Mouse (Mus musculus) kidney, postnatal 0 days (tissue): ENCODE measurements around the gene Fat3. TPM values are rescaled to one million over a fixed set of nuclear protein-coding genes. Genes with fewer than 3 reads are reported as not detected.

Source experiments
- ATAC-seq: fragments of 200-750 bp; cut with Nextera tagmentation; replicated peaks from 2 replicates; pipeline ENCODE4 v1.8.0; 2017; ENCODE audit warnings: low read depth, moderate number of reproducible peaks, moderate TSS enrichment, moderate library complexity; ENCODE audit not compliant: low FRiP score
- DNase-seq: peaks from one replicate; pipeline ENCODE4 v3.0.0-alpha.2; 2016; ENCODE audit warnings: low spot score
- H3K27ac ChIP-seq: fragments of 300-500 bp; sonication (generic); 2 replicates; pipeline ENCODE4 v1.5.1; 2014; ENCODE audit warnings: mild to moderate bottlenecking
- H3K27me3 ChIP-seq: fragments of 300-500 bp; sonication (generic); 2 replicates; pipeline ENCODE4 v1.6.1; 2014; ENCODE audit warnings: low read length, mixed read lengths; ENCODE audit not compliant: insufficient read depth
- H3K36me3 ChIP-seq: fragments of 300-500 bp; sonication (generic); 2 replicates; pipeline ENCODE4 v1.6.1; 2014; ENCODE audit warnings: low read length, mixed read lengths; ENCODE audit not compliant: insufficient read depth
- H3K4me1 ChIP-seq: fragments of 300-500 bp; sonication (generic); replicated peaks from 2 replicates; pipeline ENCODE4 v1.6.1; 2014; ENCODE audit warnings: antibody characterized with exemption, low read length, mixed read lengths; ENCODE audit not compliant: insufficient read depth
- H3K4me2 ChIP-seq: fragments of 300-500 bp; sonication (generic); 2 replicates; pipeline ENCODE4 v1.6.1; 2014; ENCODE audit warnings: mild to moderate bottlenecking, low read length, moderate library complexity, mixed read lengths
- H3K4me3 ChIP-seq: fragments of 300-500 bp; sonication (generic); replicated peaks from 2 replicates; pipeline ENCODE4 v1.5.1; 2014; ENCODE audit warnings: low read depth, low read length
- H3K9ac ChIP-seq: fragments of 300-500 bp; sonication (generic); 2 replicates; pipeline ENCODE4 v1.6.1; 2014; ENCODE audit warnings: low read depth, low read length
- H3K9me3 ChIP-seq: fragments of 300-500 bp; sonication (generic); replicated peaks from 2 replicates; pipeline ENCODE4 v1.6.1; 2016; ENCODE audit warnings: low read length, inconsistent platforms, mixed read lengths
- CTCF ChIP-seq: IDR thresholded peaks from 2 replicates; pipeline ENCODE4 v1.5.1; 2016; ENCODE audit warnings: antibody characterized with exemption, low read depth, mild to moderate bottlenecking, moderate library complexity
- WGBS: fragments of 180-500 bp; shearing (Covaris S2); extraction: QIAGEN DNeasy Blood & Tissue Kit; methylation state at CpG from one replicate; pipeline ENCODE4 v1.1.7; 2014; 5-methylcytosine and 5-hydroxymethylcytosine counted together
- polyA plus RNA-seq: library from polyadenylated mRNA; unstranded; fragments of >200 nt; fragmentation: Nextera tagmentation; extraction: Ambion mirVana; gene quantifications from 2 replicates; pipeline ENCODE4 v1.2.1, GENCODE M21; 2015

Gene Fat3
- polyA plus RNA-seq, result 1.3 and 1.5 TPM in 2 replicates

DNA sequence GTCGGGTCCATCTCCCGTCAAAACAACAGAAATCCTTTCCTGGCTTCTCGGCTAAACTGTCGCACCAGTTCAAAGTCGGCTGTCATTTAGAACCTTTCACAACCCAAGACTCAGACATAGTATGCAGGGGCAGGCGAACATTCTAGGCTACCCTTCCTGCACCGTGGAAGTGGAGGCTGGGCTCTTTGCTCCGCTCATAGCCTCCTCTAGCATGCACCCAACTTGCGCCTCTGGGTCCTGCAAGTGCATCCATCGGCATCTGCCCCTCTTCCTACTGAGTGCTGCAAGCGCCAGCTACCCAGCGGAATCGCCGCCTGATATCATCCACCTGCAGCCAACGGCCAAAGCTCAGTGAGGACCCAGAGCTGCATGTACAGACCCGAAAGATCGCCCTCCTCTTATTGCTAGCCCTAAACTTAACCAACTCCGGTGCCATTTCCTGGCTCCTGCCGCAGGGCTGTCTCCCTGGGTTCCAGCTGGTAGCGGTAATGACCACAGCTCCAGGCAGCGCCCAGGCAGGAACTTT lies at the start of gene Fat3:
Gene Fat3, minus strand, starts transcription at position 100 of the 526 bp plus-strand sequence.
- H3K9ac ChIP-seq, result peak within 1 kb of the TSS; percentile 46
- no peak for TF ChIP-seq CTCF
- peak within 1 kb of the TSS; percentile 97 for H3K4me2 ChIP-seq
- 1% methylated on average over 21 of the region's 21 CpGs for WGBS
- H3K4me3 ChIP-seq, result peak within 1 kb of the TSS; percentile 63
- no peaks in the 10 kb centered on the region for H3K4me1 ChIP-seq
- H3K27ac ChIP-seq, result peak within 1 kb of the TSS; percentile 47
- DNase-seq, result peak; percentile 40
- no peaks in the 10 kb centered on the region for H3K9me3 ChIP-seq
- H3K36me3 ChIP-seq, result no peaks in the 10 kb centered on the region
- ATAC-seq, result 0 out of 2 replicates have a peak, but pooled peaks have one; percentile 9
- no peaks in the 10 kb centered on the region for H3K27me3 ChIP-seq

DNA sequence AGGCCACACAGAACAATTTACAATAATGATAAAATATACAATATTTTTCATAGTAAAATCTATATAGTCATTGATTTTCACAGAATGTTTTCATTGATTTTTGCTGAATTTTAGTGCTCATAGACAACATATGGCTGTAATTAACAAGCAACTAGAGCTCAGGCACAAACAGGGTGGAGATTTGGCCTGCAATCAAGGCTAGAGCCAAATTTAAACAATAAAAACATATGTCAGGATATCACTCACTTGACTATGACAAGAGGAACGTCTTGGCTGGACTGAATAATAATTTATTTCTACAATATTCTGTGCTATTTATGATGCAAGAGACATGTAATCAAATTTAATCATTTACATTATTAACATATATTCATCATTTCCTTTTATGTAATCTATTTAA lies 31.8 kb upstream of the Fat3 start:
- Histone ChIP-seq H3K27ac (no peak overlapping the region), H3K4me2 (no peak overlapping the region), H3K9me3 (no peaks in the 10 kb centered on the region), H3K27me3 (no peaks in the 10 kb centered on the region), H3K4me3 (no peak overlapping the region), H3K9ac (no peak overlapping the region), H3K4me1 (no peaks in the 10 kb centered on the region), H3K36me3 (no peaks in the 10 kb centered on the region)
- WGBS, result 30% methylated on average over 1 of the region's 1 CpGs
- no peak for DNase-seq
- TF ChIP-seq CTCF, result no peak
- ATAC-seq, result no peak

DNA sequence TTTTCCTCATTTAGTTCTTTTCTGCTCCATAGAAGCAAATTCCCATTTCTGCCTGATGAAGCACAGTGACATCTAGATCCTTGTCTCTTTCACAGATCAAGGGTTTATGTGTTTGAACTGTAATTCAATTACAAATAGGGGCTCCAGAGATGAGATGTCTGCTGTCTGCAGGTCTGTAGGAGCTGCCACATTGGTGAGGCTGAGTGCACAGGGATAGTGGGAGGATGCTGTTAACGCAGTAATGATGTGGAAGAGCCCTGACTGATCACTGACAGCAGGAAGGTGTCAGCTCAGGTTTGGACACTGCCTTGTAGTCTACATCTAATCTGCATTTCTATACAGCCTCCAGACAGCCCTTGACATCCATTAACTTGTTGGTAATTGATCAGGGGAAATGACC lies 16.5 kb upstream of the Fat3 start:
- Histone ChIP-seq H3K4me1 (no peaks in the 10 kb centered on the region), H3K27me3 (no peaks in the 10 kb centered on the region), H3K9me3 (no peaks in the 10 kb centered on the region), H3K36me3 (no peaks in the 10 kb centered on the region), H3K9ac (no peak overlapping the region), H3K27ac (no peak overlapping the region), H3K4me2 (no peak overlapping the region), H3K4me3 (no peak overlapping the region)
- DNase-seq, result peak; percentile 69
- 7% methylated on average over 1 of the region's 1 CpGs for WGBS
- no peak for TF ChIP-seq CTCF
- 0 out of 2 replicates have a peak, but pooled peaks have one; percentile 52 for ATAC-seq

- TF ChIP-seq CTCF, result no peak
- Histone ChIP-seq H3K4me3 (no peak overlapping the region), H3K4me1 (no peaks in the 10 kb centered on the region), H3K27ac (no peak overlapping the region), H3K36me3 (no peaks in the 10 kb centered on the region), H3K9ac (no peak overlapping the region), H3K27me3 (no peaks in the 10 kb centered on the region), H3K4me2 (no peak overlapping the region), H3K9me3 (no peaks in the 10 kb centered on the region)
- WGBS, result 11% methylated on average over 1 of the region's 1 CpGs
- peak; percentile 33 for DNase-seq
- ATAC-seq, result no peak
Observed at GRCm38 (mm10) chr9:16512005-16512404, 10.9 kb upstream of the Fat3 start.

- TF ChIP-seq CTCF, result no peak
- no peak overlapping the region for H3K27ac ChIP-seq
- DNase-seq (no peak), ATAC-seq (no peak)
- 46% methylated on average over 2 of the region's 2 CpGs for WGBS
- H3K4me3 ChIP-seq, result no peak overlapping the region
- H3K27me3 ChIP-seq, result no peaks in the 10 kb centered on the region
- no peaks in the 10 kb centered on the region for H3K4me1 ChIP-seq
- no peaks in the 10 kb centered on the region for H3K36me3 ChIP-seq
- no peaks in the 10 kb centered on the region for H3K9me3 ChIP-seq
- H3K4me2 ChIP-seq, result no peak overlapping the region
- no peak overlapping the region for H3K9ac ChIP-seq
Observed at GRCm38 (mm10) chr9:16503776-16504175, 2.7 kb upstream of the Fat3 start.

GRCm38 (mm10) chr9:16502673-16503343 lies 1.7 kb upstream of the Fat3 start:
- WGBS, result 11% methylated on average over 13 of the region's 13 CpGs
- peak overlapping the region; percentile 97 for H3K4me2 ChIP-seq
- H3K27ac ChIP-seq, result no peak overlapping the region
- H3K27me3 ChIP-seq, result no peaks in the 10 kb centered on the region
- H3K9me3 ChIP-seq, result no peaks in the 10 kb centered on the region
- H3K9ac ChIP-seq, result no peak overlapping the region
- DNase-seq (no peak), ATAC-seq (no peak)
- H3K4me3 ChIP-seq, result peak overlapping the region; percentile 63
- H3K36me3 ChIP-seq, result no peaks in the 10 kb centered on the region
- no peaks in the 10 kb centered on the region for H3K4me1 ChIP-seq
- TF ChIP-seq CTCF, result no peak
